Mouse (Mus musculus) CH12.LX (cell line): ENCODE results near the gene 4930469K13Rik. TPM values are rescaled to one million over a fixed set of nuclear protein-coding genes. Genes with fewer than 3 reads are reported as not detected.
A peak's percentile ranks its signal among the peaks of the same experiment; 100 is the strongest.

Source experiments
- DNase-seq: peaks from one replicate; pipeline ENCODE4 v3.0.0-alpha.2; 2013; ENCODE audit errors: extremely low read depth
- H3K27ac ChIP-seq: 2 replicates; pipeline ENCODE4 v1.5.1; 2012; ENCODE audit warnings: low read depth, mild to moderate bottlenecking, control low read depth, moderate library complexity; ENCODE audit not compliant: insufficient read depth
- H3K27me3 ChIP-seq: replicated peaks from 2 replicates; pipeline ENCODE3; 2012; ENCODE audit warnings: inconsistent platforms
- H3K36me3 ChIP-seq, 2 experiments: replicated peaks in 1 of 2; 2 replicates each; pipeline versions ENCODE3 to v1.6.1; 2012; ENCODE audit warnings: inconsistent platforms in 1 of 2, low read length in 1 of 2, mild to moderate bottlenecking in 1 of 2, mixed read lengths in 1 of 2, moderate library complexity in 1 of 2; ENCODE audit not compliant: control insufficient read depth in 1 of 2, insufficient read depth in 1 of 2
- H3K4me1 ChIP-seq, 2 experiments: 2 replicates each; pipeline ENCODE4 v1.6.1; 2012; ENCODE audit warnings: inconsistent platforms in 1 of 2, moderate library complexity in 1 of 2; ENCODE audit not compliant: insufficient read depth in 2 of 2, control insufficient read depth in 1 of 2
- H3K4me2 ChIP-seq: 2 replicates; pipeline ENCODE4 v1.6.1; 2012; ENCODE audit warnings: low read depth, mild to moderate bottlenecking, control low read depth; ENCODE audit not compliant: poor library complexity, insufficient read depth, severe bottlenecking
- H3K4me3 ChIP-seq, 3 experiments: fragments of 150-350 bp in 1 of 3; sonication (generic) in 1 of 3; replicated peaks in 1 of 3; 2 replicates each; pipeline versions ENCODE3 to v1.5.1; 2011 to 2012; ENCODE audit warnings: low read depth in 2 of 3, low read length in 2 of 3, mild to moderate bottlenecking in 2 of 3, moderate library complexity in 2 of 3, control low read depth in 1 of 3, improper control_type of control experiment in 1 of 3, inconsistent platforms in 1 of 3, mixed read lengths in 1 of 3; ENCODE audit not compliant: poor library complexity in 1 of 3
- H3K79me2 ChIP-seq: replicated peaks from 2 replicates; pipeline ENCODE4 v1.6.1; 2012; ENCODE audit warnings: mild to moderate bottlenecking, moderate library complexity; ENCODE audit not compliant: control insufficient read depth, poor library complexity, insufficient read depth, severe bottlenecking; ENCODE audit errors: extremely low read depth
- H3K9ac ChIP-seq: 2 replicates; pipeline ENCODE4 v1.6.1; 2012; ENCODE audit warnings: low read depth, mild to moderate bottlenecking, control low read depth, moderate library complexity; ENCODE audit not compliant: insufficient read depth
- H3K9me3 ChIP-seq: replicated peaks from 2 replicates; pipeline ENCODE3; 2012; ENCODE audit warnings: low read length, inconsistent platforms, mixed read lengths
- BHLHE40 ChIP-seq: IDR thresholded peaks from 2 replicates; pipeline ENCODE4 v1.6.1; 2011; ENCODE audit warnings: mild to moderate bottlenecking, low read depth, low read length, improper control_type of control experiment
- CHD2 ChIP-seq: IDR thresholded peaks from 2 replicates; pipeline ENCODE4 v1.6.1; 2011; ENCODE audit warnings: low read length, improper control_type of control experiment
- CTCF ChIP-seq, 2 experiments: IDR thresholded peaks in 1 of 2; conservative IDR thresholded peaks in 1 of 2; 2 replicates each; pipeline ENCODE4 v1.5.1; 2011 to 2012; ENCODE audit warnings: low read depth in 2 of 2, low read length in 2 of 2, improper control_type of control experiment in 1 of 2, inconsistent platforms in 1 of 2, mild to moderate bottlenecking in 1 of 2, moderate library complexity in 1 of 2
- ELF1 ChIP-seq: IDR thresholded peaks from 2 replicates; pipeline ENCODE4 v1.6.1; 2014; ENCODE audit warnings: low read depth, mild to moderate bottlenecking, inconsistent platforms, low read length, improper control_type of control experiment
- EP300 ChIP-seq: IDR thresholded peaks from 2 replicates; pipeline ENCODE4 v1.6.1; 2011; ENCODE audit warnings: low read length, improper control_type of control experiment
- ETS1 ChIP-seq: conservative IDR thresholded peaks from 2 replicates; pipeline ENCODE4 v1.6.1; 2012; ENCODE audit warnings: low read depth, mild to moderate bottlenecking, inconsistent platforms, low read length, improper control_type of control experiment, moderate library complexity
- HCFC1 ChIP-seq: IDR thresholded peaks from 2 replicates; pipeline ENCODE4 v1.6.1; 2012; ENCODE audit warnings: low read depth, mild to moderate bottlenecking, inconsistent platforms, low read length, improper control_type of control experiment
- POLR2A ChIP-seq: IDR thresholded peaks from 2 replicates; pipeline ENCODE4 v1.6.1; 2011; ENCODE audit warnings: low read depth, mild to moderate bottlenecking, improper control_type of control experiment, low read length
- RCOR1 ChIP-seq: conservative IDR thresholded peaks from 2 replicates; pipeline ENCODE4 v1.6.1; 2012; ENCODE audit warnings: low read depth, mild to moderate bottlenecking, inconsistent platforms, low read length, improper control_type of control experiment
- SIN3A ChIP-seq: IDR thresholded peaks from 2 replicates; pipeline ENCODE4 v1.6.1; 2012; ENCODE audit warnings: low read length, improper control_type of control experiment, inconsistent platforms
- TBP ChIP-seq: conservative IDR thresholded peaks from 2 replicates; pipeline ENCODE4 v1.6.1; 2011; ENCODE audit warnings: low read depth, low read length, improper control_type of control experiment
- TCF12 ChIP-seq: IDR thresholded peaks from 2 replicates; pipeline ENCODE4 v1.6.1; 2014; ENCODE audit warnings: low read depth, mild to moderate bottlenecking, inconsistent platforms, low read length, improper control_type of control experiment
- USF1 ChIP-seq: IDR thresholded peaks from 2 replicates; pipeline ENCODE4 v1.6.1; 2014; ENCODE audit warnings: low read depth, mild to moderate bottlenecking, inconsistent platforms, low read length, improper control_type of control experiment
- USF2 ChIP-seq: conservative IDR thresholded peaks from 2 replicates; pipeline ENCODE4 v1.6.1; 2011; ENCODE audit warnings: low read depth, low read length, improper control_type of control experiment
- dilution Hi-C: fragments of 300-500 bp; cut with MboI; formaldehyde crosslinking; loops from 2 replicates; pipeline ENCODE4 v1.14.3; 2020; ENCODE audit warnings: low sequenced_read_pairs; ENCODE audit not compliant: extremely low pct_unique_long_range_greater_than_20kb, extremely low pct_ligation_motif_present
- in situ Hi-C: fragments of 300-500 bp; cut with MboI; formaldehyde crosslinking; loops from 3 replicates; pipeline ENCODE4 v1.14.3; 2019; ENCODE audit warnings: low sequenced_read_pairs, low pct_ligation_motif_present, low pct_unique_long_range_greater_than_20kb, mixed read lengths
- polyA plus RNA-seq: library from polyadenylated mRNA; unstranded; fragments of >175 nt; gene quantifications from 2 replicates; pipeline ENCODE4 v1.2.1, GENCODE M21; 2012; ENCODE audit warnings: low read depth; ENCODE audit not compliant: insufficient read length
- total RNA-seq, 2 experiments: library from RNA; depleted of rRNA; stranded (reverse); fragments of 300-350 nt in 1 of 2; fragments of >200 nt in 1 of 2; gene quantifications; 2 replicates each; pipeline ENCODE4 v1.2.3; 2012 to 2014

Gene 4930469K13Rik
- total and polyA plus RNA-seq, 3 experiments = not detected

DNA sequence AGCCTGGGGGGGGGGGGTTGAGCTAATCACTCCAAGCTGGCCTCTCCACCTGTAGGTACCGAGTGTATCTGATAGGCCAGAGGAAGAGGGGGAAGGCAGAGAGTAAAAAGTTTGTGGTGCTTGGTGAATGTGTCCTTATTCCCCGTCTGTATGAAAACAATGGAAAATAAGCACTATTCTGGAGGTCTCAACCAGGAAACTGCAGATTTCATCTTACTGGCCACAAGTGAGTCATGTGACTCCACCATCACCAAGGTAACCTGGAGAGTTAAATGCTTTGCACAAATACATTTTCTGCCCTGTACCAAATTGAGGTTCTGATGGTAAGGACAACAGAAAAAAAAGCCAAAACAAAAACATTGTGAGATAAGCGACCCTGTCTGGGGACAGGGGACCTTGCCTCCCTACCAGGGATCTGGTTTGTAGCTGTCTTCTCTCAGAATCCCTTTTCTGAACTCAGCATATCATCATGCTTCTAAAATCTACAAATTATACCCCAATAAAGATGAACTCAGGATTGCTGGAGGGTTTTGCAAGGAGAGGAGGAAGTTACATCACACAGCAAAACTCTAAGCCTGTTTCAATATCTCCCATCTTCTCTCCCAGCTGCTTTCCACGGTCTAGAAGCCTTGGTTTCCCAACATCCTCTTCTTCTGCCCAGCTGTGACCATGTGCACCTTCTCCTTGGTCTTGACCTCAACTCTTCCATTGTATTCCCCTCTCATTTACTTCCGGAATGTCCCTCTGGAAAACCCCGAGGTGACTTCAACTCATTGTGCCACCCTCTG lies 45.1 kb downstream of the 4930469K13Rik start:
- peaks cover 29 to 68% of the 10 kb centered on the region in 2 experiments for H3K4me1 ChIP-seq
- peaks cover 33 to 51% of the 10 kb centered on the region in 2 experiments for H3K36me3 ChIP-seq
- DNase-seq = no peak
- TF ChIP-seq USF1 (peak; percentile 77), BHLHE40 (peak; percentile 43; the same call in 1 of the 2 replicates), USF2 (peak; percentile 57), ELF1 (peak; percentile 54; the same call in 1 of the 2 replicates), SIN3A (peak; percentile 42; the same call in 1 of the 2 replicates), POLR2A (no peak), RCOR1 (no peak), HCFC1 (no peak; the same call in 1 of the 2 replicates), TBP (no peak), ETS1 (peak; percentile 33; the same call in 1 of the 2 replicates), EP300 (peak; percentile 53; the same call in 1 of the 2 replicates), TCF12 (0 out of 2 replicates have a peak, but pooled peaks have one; percentile 12)
- H3K27ac ChIP-seq = peak overlapping the region; percentile 54
- in situ Hi-C loops = no loop called here
- no peaks in the 10 kb centered on the region for H3K27me3 ChIP-seq
- H3K9me3 ChIP-seq = no peaks in the 10 kb centered on the region
- peak overlapping the region; percentile 7; the same call in 1 of the 2 replicates for H3K9ac ChIP-seq
- peaks cover 22% of the 10 kb centered on the region for H3K79me2 ChIP-seq
- 0 out of 2 replicates have a peak overlapping the region, but pooled peaks have one; percentile 17 for H3K4me2 ChIP-seq
- no peak overlapping the region for H3K4me3 ChIP-seq
- dilution Hi-C loops = no loop called here

DNA sequence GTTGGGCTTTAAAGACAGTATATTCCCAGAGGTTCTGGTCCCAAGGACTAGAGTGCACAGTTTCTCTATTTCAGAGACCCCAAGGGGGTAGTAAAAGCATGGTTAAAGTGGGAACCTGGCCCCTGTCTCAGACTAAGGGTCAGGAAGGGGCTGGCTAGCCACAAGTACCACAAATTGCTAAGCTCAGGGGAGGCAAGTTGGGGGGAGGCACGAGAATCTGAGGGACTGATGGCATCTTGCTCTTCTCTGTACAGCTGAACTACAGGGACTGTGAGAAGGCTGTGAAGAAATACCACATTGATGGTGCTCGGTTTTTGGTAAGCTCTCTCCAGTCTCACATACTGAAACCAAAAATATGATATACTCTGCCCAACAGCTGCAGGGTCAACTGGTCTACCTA lies 47.7 kb downstream of the 4930469K13Rik start:
- in situ Hi-C loops (no loop called here), dilution Hi-C loops (no loop called here)
- DNase-seq = no peak
- H3K4me3 ChIP-seq = no peak overlapping the region
- no peaks in the 10 kb centered on the region for H3K9me3 ChIP-seq
- H3K9ac ChIP-seq = peak overlapping the region; percentile 74
- no peaks in the 10 kb centered on the region for H3K27me3 ChIP-seq
- peak overlapping the region; percentile 91 for H3K4me2 ChIP-seq
- peak overlapping the region; percentile 16; the same call in 1 of the 2 replicates for H3K27ac ChIP-seq
- peaks cover 27 to 40% of the 10 kb centered on the region in 2 experiments for H3K36me3 ChIP-seq
- TF ChIP-seq CHD2 = no peak
- no peak for TF ChIP-seq TBP
- no peak for TF ChIP-seq SIN3A
- peak; percentile 51; the same call in 1 of the 2 replicates for TF ChIP-seq BHLHE40
- TF ChIP-seq CTCF (conservative IDR thresholded peaks at IDR 0.05 in 1 of 2, IDR thresholded peaks at IDR 0.05 in 1 of 2; ENCODE audit: low read depth in 2 of 2, low read length in 2 of 2) = no peak
- H3K4me1 ChIP-seq = peaks cover 34 to 90% of the 10 kb centered on the region in 2 experiments
- H3K79me2 ChIP-seq = peaks cover 29% of the 10 kb centered on the region
